Mouse (Mus musculus): ENCODE measurements around the gene Rab3a. TPM values are rescaled to one million over a fixed set of nuclear protein-coding genes. Genes with fewer than 3 reads are reported as not detected.

The Rab3a gene
- 5.1 TPM for total RNA-seq (2023)

DNA sequence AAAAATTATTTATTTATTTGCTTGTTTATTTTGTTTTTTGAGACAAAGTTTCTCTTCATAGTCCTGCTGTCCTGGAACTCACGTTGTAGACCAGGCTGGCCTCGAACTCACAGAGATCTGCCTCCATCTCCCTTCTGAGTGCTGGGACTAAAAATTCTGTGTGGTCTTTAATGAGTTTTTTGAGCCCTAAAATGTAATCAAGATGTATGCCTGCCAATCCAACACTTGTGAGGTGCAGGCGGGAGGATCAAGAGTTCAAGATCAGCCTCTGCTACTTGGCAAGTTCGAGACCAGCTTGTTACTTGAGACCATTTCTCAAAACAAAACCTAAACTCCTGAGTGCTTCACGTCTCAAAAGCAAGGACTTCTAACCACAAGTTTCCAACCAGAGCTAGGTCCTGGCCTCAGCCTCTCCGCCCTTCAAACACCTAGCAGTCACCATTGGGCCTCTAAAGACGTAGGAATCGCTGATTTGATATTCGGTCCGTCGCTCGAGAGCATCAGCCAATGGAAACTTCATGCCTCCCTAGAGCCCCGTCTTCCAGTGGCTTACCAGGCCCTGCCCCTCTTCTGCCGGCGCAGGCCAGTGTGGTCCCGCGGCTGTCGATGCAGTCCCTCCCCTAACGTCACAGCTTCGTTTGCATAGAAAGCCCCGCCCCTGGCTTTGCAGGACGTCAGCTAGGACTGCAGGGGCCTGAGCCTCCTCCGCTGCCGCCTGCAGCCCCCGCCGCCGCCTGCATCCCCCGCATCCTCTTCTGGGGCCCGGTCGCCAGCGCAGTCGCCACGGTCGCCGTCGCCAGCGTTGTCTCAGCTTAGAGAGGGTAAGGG is at the start of gene Rab3a:
Gene Rab3a (plus strand): TSS at position 637 of the 828 bp plus-strand sequence.

GRCm38 (mm10) chr8:70718297-70718696 is 36.2 kb upstream of the Rab3a start, which contains the start of gene Gm3336:
TSS of gene Gm3336 (plus strand) at chr8:70718543.

DNA sequence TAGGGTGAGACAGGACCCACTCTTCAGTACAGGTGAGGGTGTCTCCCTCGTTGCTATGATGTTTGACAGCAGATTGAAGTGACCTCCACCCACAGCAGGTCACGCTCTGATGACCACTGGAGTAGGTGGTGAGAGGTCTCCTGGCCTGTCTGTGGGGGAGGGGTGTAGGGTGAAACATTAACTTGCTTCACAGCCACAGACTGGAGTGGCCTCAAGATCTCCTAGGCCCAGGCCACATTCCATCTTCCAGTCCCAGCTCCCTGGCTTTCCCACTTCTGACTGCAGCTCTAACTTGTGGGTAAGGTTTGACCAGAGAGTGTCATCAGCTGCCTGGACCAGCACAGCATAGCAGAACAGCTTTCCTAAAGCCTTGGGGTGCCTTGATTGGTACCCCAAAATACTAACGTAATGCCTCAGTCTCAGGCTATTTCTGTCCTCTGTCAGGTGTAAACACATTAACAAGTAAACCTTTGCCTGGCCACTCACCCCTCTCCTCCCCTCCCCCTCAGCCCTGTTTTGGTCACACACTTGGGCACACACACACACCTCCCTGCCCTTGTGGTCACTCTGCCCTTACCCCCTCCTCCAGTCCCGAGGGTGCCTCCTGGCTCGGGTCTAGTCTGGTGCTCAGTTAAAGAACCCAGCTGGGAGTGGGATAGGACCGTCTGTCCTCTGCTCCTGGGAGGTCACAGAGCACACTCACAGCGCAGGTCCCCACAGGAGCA is 30.8 kb upstream of the Rab3a start, which contains the start of gene Pde4c:
Gene Pde4c (plus strand): TSS at position 235 of the 725 bp plus-strand sequence.

DNA sequence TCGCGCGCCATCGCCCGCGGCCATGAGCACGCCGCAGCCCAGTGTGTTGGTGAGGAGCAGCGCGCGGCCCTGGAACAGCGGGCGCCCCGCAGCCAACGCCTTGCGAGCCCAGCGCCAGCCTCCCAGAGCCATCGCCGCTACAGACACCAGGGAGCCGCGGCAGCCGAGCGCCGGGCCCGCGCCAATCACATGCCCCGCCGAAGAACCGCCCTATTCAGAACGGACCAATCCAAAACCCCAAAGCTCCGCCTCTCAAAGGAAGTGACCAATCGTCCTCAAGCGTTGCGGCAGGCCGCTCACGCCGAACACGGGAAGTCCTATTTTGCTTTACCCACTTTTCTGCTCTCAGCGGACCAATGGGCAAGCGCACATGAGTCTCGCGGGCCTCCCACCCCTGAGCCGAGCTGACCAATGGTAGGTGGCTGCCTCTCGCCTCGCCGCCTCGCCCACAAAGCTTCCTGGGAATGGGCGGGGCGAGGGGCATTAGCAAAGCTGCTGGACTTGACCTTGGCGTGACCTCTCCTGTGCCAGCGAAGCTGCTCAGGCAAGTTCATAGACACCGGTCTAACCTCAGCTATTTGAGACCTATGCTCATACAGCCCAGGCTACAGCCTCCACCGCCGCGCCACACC is 6.4 kb downstream of the Rab3a start, which contains the start of gene Mpv17l2:
Gene Mpv17l2 (minus strand): TSS at position 172 of the 632 bp plus-strand sequence.

DNA sequence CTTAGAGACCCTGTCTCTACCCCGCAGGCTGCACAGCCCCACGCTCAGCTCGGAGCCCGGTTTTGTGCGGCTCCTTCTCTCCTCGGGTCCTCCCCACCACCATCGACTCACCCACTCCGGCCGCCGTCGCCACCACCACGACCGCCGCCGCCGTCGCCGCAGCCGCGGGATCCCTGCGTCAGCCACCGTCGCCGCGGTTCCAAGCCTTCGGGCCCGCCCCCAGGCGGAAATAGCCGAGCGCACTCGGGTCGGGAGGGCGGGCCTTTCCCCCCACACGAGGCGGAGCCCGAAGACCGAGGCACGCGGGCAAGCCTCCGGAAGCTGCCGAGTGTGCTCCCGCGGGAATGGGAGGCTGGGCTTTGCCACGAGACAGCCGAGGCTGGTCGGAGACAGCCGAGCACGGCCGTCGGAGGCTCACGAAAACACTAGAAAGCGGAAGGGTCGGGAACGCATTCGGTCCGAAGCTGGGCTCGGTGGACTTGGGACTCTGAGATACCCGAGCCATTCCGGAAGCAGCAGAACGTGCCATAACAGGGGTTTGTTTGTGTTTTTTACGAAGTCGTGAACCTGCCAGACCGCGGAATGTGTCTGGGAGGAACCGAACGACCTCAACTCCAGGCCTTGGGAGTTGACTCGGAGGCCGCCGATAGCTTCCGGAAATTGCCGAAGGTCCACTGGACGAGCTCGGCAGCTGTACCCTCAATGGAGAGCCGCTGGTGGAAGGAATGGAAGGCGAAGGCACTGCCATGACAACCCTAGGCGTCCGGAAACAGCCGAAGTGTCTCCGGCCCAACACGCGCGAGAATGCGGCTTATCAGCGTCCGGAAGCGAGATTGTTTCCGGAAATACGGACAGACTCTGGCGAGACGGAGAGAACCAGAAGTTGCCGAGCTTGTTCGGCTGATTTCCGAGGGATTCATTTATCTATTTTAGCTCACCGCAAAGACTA is 22.3 kb downstream of the Rab3a start, which contains the start of gene Pik3r2:
Gene Pik3r2 (minus strand): TSS at position 218 of the 949 bp plus-strand sequence.

DNA sequence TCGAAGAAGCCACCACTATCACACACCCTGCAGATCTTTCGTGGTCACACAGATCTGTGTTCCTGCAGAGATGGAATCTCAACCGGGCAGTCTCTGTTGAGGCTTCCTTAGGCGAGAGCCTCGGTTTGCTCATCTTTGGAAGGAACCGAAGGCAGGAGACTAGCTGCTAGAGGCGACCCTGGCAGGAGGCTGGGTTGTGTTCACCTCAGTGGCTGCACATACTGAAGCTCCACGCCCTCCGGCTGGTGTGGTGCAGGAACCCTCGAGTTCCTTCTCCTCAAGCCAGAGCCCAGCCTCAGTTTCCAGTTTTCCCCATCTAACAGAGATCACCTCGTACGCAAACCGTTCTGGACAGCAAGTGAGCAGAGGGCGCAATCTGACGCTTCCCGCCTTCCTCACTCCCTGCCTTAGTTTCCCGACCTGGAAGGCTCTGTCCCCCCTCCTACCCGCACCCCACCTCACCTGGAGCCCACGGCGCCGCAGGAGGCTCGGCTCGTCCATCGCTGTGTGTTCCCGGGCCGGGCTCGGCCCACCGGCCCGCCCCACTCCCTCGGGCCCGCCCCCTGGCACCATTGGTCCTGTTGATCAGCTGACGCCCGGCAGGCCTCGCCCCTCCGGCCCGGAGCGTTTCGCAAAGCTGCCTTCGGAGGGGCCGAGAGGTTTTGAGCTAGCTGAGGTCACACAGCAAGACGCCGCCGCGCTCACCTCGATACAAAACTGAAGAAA is 50.2 kb downstream of the Rab3a start, which contains the start of gene Mast3:
Gene Mast3 (minus strand): TSS at position 574 of the 726 bp plus-strand sequence.

GRCm38 (mm10) chr8:70808239-70808638 is 53.8 kb downstream of the Rab3a start, which contains the start of gene Il12rb1:
TSS of gene Il12rb1 (plus strand) at chr8:70808449.

Other genes with a start within 250 kb of the Rab3a start
- 51.6 TPM for gene Rex1bd, start 247.9 kb upstream of the Rab3a start, total RNA-seq (2023)
- 3,862 TPM for gene Uba52, start 243.9 kb upstream of the Rab3a start, total RNA-seq (2023)
- 240 TPM for gene Fkbp8, start 227.0 kb upstream of the Rab3a start, total RNA-seq (2023)
- 61.7 TPM for gene Kxd1, start 226.7 kb upstream of the Rab3a start, total RNA-seq (2023)
- gene Ell, start 215.2 kb upstream of the Rab3a start, total RNA-seq (2023): 34.7 TPM
- gene Isyna1, start 160.3 kb upstream of the Rab3a start, total RNA-seq (2023): 74.6 TPM
- gene Ssbp4, start 145.8 kb upstream of the Rab3a start, total RNA-seq (2023): 116 TPM
- gene Lrrc25, start 138.5 kb upstream of the Rab3a start, total RNA-seq (2023): 1.8 TPM
- 0.89 TPM for gene Gdf15, start 122.2 kb upstream of the Rab3a start, total RNA-seq (2023)
- gene Pgpep1, start 94.3 kb upstream of the Rab3a start, total RNA-seq (2023): 2.4 TPM
- 138 TPM for gene Lsm4, start 81.4 kb upstream of the Rab3a start, total RNA-seq (2023)
- 1,886 TPM for gene Jund, start 55.7 kb upstream of the Rab3a start, total RNA-seq (2023)
- gene Iqcn, start 51.2 kb upstream of the Rab3a start, total RNA-seq (2023): 7.8 TPM
- not detected for gene Gm3336, start 36.1 kb upstream of the Rab3a start, total RNA-seq (2023)
- 0.55 TPM for gene Pde4c, start 31.0 kb upstream of the Rab3a start, total RNA-seq (2023)
- 23.3 TPM for gene Mpv17l2, start 6.3 kb downstream of the Rab3a start, total RNA-seq (2023)
- gene Pik3r2, start 22.0 kb downstream of the Rab3a start, total RNA-seq (2023): 10.3 TPM
- gene Mast3, start 50.4 kb downstream of the Rab3a start, total RNA-seq (2023): 190 TPM
- 2.8 TPM for gene Il12rb1, start 53.8 kb downstream of the Rab3a start, total RNA-seq (2023)
- gene Arrdc2, start 85.0 kb downstream of the Rab3a start, total RNA-seq (2023): 30.5 TPM
- gene Kcnn1, start 108.6 kb downstream of the Rab3a start, total RNA-seq (2023): not detected
- gene Ccdc124, start 119.3 kb downstream of the Rab3a start, total RNA-seq (2023): 32.8 TPM
- gene Slc5a5, start 138.1 kb downstream of the Rab3a start, total RNA-seq (2023): not detected
- gene Rpl18a, start 142.7 kb downstream of the Rab3a start, total RNA-seq (2023): 5,616 TPM
- 62.6 TPM for gene Map1s, start 151.3 kb downstream of the Rab3a start, total RNA-seq (2023)

All from CD8-positive naive resting alpha-beta T cell, adult 57 days (primary cell).